Mouse (Mus musculus) spleen, postnatal 4 days (tissue): Measurements from ENCODE around the gene Zdhhc14.
"Not testable (repeated sequence)": the region's sequence is repeated elsewhere in the genome, so short reads cannot be mapped to it uniquely, and the experiment has no call there.

Experiments used
- DNase-seq, 2 experiments: peaks; one replicate each; pipeline ENCODE4 v3.0.0; 2022; ENCODE audit warnings: low spot score in 2 of 2

The Zdhhc14 gene

GRCm38 (mm10) chr17:5600505-5601027 lies 108.2 kb downstream of the Zdhhc14 start:
- no peak for DNase-seq

GRCm38 (mm10) chr17:5601953-5602352 lies 109.6 kb downstream of the Zdhhc14 start:
- no peak for DNase-seq

GRCm38 (mm10) chr17:5606151-5606591 lies 113.8 kb downstream of the Zdhhc14 start:
- no peak for DNase-seq

- no peak for DNase-seq
Measured at GRCm38 (mm10) chr17:5607352-5607751, 115.0 kb downstream of the Zdhhc14 start.

- no peak for DNase-seq
Measured at GRCm38 (mm10) chr17:5609875-5610552, 117.7 kb downstream of the Zdhhc14 start.

- no peak for DNase-seq
Measured at GRCm38 (mm10) chr17:5612236-5612635, 119.9 kb downstream of the Zdhhc14 start.

- DNase-seq: no peak
Measured at GRCm38 (mm10) chr17:5614771-5615318, 122.5 kb downstream of the Zdhhc14 start.

- no peak for DNase-seq
Measured at GRCm38 (mm10) chr17:5621626-5622591, 129.6 kb downstream of the Zdhhc14 start.

GRCm38 (mm10) chr17:5622764-5623163 lies 130.4 kb downstream of the Zdhhc14 start:
- DNase-seq: no peak

GRCm38 (mm10) chr17:5623181-5623580 lies 130.8 kb downstream of the Zdhhc14 start:
- DNase-seq: no peak

- DNase-seq: not testable (repeated sequence)
Measured at GRCm38 (mm10) chr17:5624815-5625214, 132.5 kb downstream of the Zdhhc14 start.

- DNase-seq: no peak
Measured at GRCm38 (mm10) chr17:5626402-5626801, 134.0 kb downstream of the Zdhhc14 start.

- DNase-seq: no peak
Measured at GRCm38 (mm10) chr17:5627664-5628063, 135.3 kb downstream of the Zdhhc14 start.

- DNase-seq: no peak
Measured at GRCm38 (mm10) chr17:5629651-5630050, 137.3 kb downstream of the Zdhhc14 start.

- no peak for DNase-seq
Measured at GRCm38 (mm10) chr17:5635254-5635653, 142.9 kb downstream of the Zdhhc14 start.

- no peak for DNase-seq
Measured at GRCm38 (mm10) chr17:5641436-5641835, 149.1 kb downstream of the Zdhhc14 start.

GRCm38 (mm10) chr17:5642918-5643721 lies 150.8 kb downstream of the Zdhhc14 start:
- DNase-seq: no peak

GRCm38 (mm10) chr17:5650124-5650523 lies 157.8 kb downstream of the Zdhhc14 start:
- DNase-seq: no peak

GRCm38 (mm10) chr17:5650642-5651041 lies 158.3 kb downstream of the Zdhhc14 start:
- no peak for DNase-seq

- no peak for DNase-seq
Measured at GRCm38 (mm10) chr17:5651551-5651950, 159.2 kb downstream of the Zdhhc14 start.

- DNase-seq: no peak
Measured at GRCm38 (mm10) chr17:5653981-5654380, 161.6 kb downstream of the Zdhhc14 start.
